Mouse (Mus musculus) heart, adult 2 months (tissue): ENCODE measurements around the gene Rbm24. TPM values are rescaled to one million over a fixed set of nuclear protein-coding genes. Genes with fewer than 3 reads are reported as not detected.

Experiments used
- DNase-seq, 2 experiments: peaks; one replicate each; pipeline ENCODE4 v3.0.0; 2021
- H3K27ac ChIP-seq: fragments of 200-600 bp; 2 replicates; pipeline ENCODE4 v1.8.1; 2022
- H3K27me3 ChIP-seq: fragments of 200-500 bp; 2 replicates; pipeline ENCODE4 v1.6.1; 2012; ENCODE audit warnings: mild to moderate bottlenecking, low read length, inconsistent platforms, mixed read lengths; ENCODE audit not compliant: control insufficient read depth, insufficient read depth
- H3K36me3 ChIP-seq: fragments of 200-500 bp; 2 replicates; pipeline ENCODE4 v1.6.1; 2012; ENCODE audit warnings: low read length, inconsistent platforms; ENCODE audit not compliant: control insufficient read depth, insufficient read depth
- H3K4me1 ChIP-seq: fragments of 200-500 bp; 2 replicates; pipeline ENCODE4 v1.6.1; 2011; ENCODE audit warnings: low read length; ENCODE audit not compliant: control insufficient read depth, insufficient read depth
- H3K4me3 ChIP-seq: fragments of 200-600 bp; 2 replicates; pipeline ENCODE4 v1.8.1; 2022
- H3K79me2 ChIP-seq: fragments of 200-500 bp; replicated peaks from 2 replicates; pipeline ENCODE4 v1.6.1; 2012; ENCODE audit warnings: mild to moderate bottlenecking, inconsistent platforms, low read length, moderate library complexity, mixed read lengths; ENCODE audit not compliant: control insufficient read depth, insufficient read depth
- H3K9ac ChIP-seq: fragments of 200-500 bp; 2 replicates; pipeline ENCODE4 v1.6.1; 2012; ENCODE audit warnings: low read depth, mild to moderate bottlenecking, control low read depth, inconsistent platforms, low read length, mixed read lengths
- CTCF ChIP-seq: fragments of 200-600 bp; IDR thresholded peaks from 2 replicates; pipeline ENCODE4 v1.8.1; 2022; ENCODE audit warnings: antibody characterized with exemption, mild to moderate bottlenecking, moderate library complexity
- EP300 ChIP-seq: fragments of 200-500 bp; IDR thresholded peaks from 2 replicates; pipeline ENCODE4 v1.6.1; 2011; ENCODE audit warnings: low read depth, low read length, control low read depth; ENCODE audit not compliant: insufficient read depth
- POLR2A ChIP-seq: fragments of 200-500 bp; IDR thresholded peaks from 2 replicates; pipeline ENCODE4 v1.6.1; 2011; ENCODE audit warnings: mild to moderate bottlenecking, low read depth, low read length, control low read depth; ENCODE audit not compliant: insufficient read depth
- WGBS: fragments of 180-500 bp; shearing (Covaris S2); methylation state at CpG from one replicate; pipeline ENCODE4 v1.1.7; 2018; 5-methylcytosine and 5-hydroxymethylcytosine counted together
- intact Hi-C: fragments of 180-260 bp; cut with DNase I; formaldehyde crosslinking; loops from one replicate; pipeline ENCODE4 v1.15.1; 2025
- polyA plus RNA-seq: library from polyadenylated mRNA; depleted of rRNA; stranded (reverse); fragments of >200 nt; gene quantifications from 2 replicates; pipeline ENCODE4 v1.2.3, GENCODE M21; 2012
- total RNA-seq, 2 experiments: library from RNA; stranded (reverse); gene quantifications; 2 replicates each; pipeline ENCODE4 v1.2.3; 2021

Gene Rbm24
- total and polyA plus RNA-seq, 3 experiments = 176 to 252 (median 182) TPM

GRCm38 (mm10) chr13:46438960-46439359 lies 20.7 kb downstream of the Rbm24 start:
- no peak for TF ChIP-seq POLR2A
- no peak for TF ChIP-seq CTCF
- no peaks in the 10 kb centered on the region for H3K79me2 ChIP-seq
- no peak for DNase-seq
- H3K4me3 ChIP-seq = no peak overlapping the region
- H3K9ac ChIP-seq = no peak overlapping the region
- intact Hi-C loops = no loop called here
- no peak overlapping the region for H3K27ac ChIP-seq
- H3K27me3 ChIP-seq = no peaks in the 10 kb centered on the region
- H3K4me1 ChIP-seq = no peaks in the 10 kb centered on the region
- H3K36me3 ChIP-seq = no peaks in the 10 kb centered on the region
- WGBS = 71% methylated on average over 6 of the region's 6 CpGs

DNA sequence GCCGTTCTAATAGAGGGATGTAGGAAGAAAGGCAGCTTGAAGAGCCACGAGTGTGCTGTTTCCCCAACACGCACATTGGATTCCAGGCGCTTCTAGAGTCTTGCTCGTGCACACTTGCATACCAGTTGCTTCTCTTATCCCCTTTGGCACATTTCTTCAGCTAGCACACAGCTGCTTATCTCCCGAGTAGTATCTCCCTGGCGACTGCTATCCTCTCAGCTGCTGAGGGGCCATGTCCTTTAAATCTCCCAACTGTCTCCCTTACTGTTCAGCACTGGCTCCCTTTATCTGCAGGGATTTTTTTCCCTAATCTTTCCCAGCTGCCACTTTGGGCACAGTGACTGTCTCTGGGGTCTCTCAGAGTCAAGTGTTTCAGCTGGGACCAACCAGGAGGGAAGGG lies 25.8 kb downstream of the Rbm24 start:
- intact Hi-C loops = no loop called here
- Histone ChIP-seq H3K4me3 (no peak overlapping the region), H3K36me3 (no peaks in the 10 kb centered on the region), H3K9ac (no peak overlapping the region), H3K27me3 (no peaks in the 10 kb centered on the region), H3K4me1 (no peaks in the 10 kb centered on the region), H3K79me2 (no peaks in the 10 kb centered on the region), H3K27ac (no peak overlapping the region)
- 33% methylated on average over 7 of the region's 7 CpGs for WGBS
- DNase-seq = no peak
- TF ChIP-seq EP300 = no peak
- no peak for TF ChIP-seq POLR2A
- no peak for TF ChIP-seq CTCF

GRCm38 (mm10) chr13:46446062-46446461 lies 27.8 kb downstream of the Rbm24 start:
- H3K4me3 ChIP-seq = no peak overlapping the region
- no peaks in the 10 kb centered on the region for H3K36me3 ChIP-seq
- no peak for DNase-seq
- no peaks in the 10 kb centered on the region for H3K27me3 ChIP-seq
- no peak overlapping the region for H3K9ac ChIP-seq
- no peaks in the 10 kb centered on the region for H3K79me2 ChIP-seq
- no peak overlapping the region for H3K27ac ChIP-seq
- no peak for TF ChIP-seq CTCF
- no peak for TF ChIP-seq POLR2A
- no peak for TF ChIP-seq EP300
- H3K4me1 ChIP-seq = no peaks in the 10 kb centered on the region
- 85% methylated on average over 6 of the region's 6 CpGs for WGBS
- intact Hi-C loops = no loop called here

DNA sequence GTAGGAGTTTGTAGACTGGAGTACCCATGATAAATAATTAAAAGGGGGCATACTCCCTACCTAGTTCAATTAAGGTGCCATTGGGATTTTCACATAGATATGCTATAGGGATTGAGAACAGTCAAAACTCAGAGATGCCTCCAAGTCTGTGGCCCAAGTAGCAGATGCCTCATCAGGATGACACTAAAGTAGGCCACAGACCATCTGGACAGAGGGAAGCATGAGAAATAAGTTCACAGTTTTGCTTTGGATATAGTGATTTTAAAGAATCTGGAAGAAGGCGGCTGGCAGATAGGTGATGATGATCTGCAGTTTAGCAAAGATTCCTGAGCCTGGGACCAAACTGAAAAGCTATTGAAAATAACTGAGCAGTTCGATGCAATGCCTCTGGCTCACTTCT lies 30.0 kb downstream of the Rbm24 start:
- Histone ChIP-seq H3K36me3 (no peaks in the 10 kb centered on the region), H3K4me3 (no peak overlapping the region), H3K4me1 (no peaks in the 10 kb centered on the region), H3K9ac (no peak overlapping the region), H3K27ac (no peak overlapping the region), H3K27me3 (no peaks in the 10 kb centered on the region), H3K79me2 (no peaks in the 10 kb centered on the region)
- no peak for TF ChIP-seq EP300
- no peak for TF ChIP-seq POLR2A
- no peak for TF ChIP-seq CTCF
- DNase-seq = no peak
- 48% methylated on average over 2 of the region's 2 CpGs for WGBS
- intact Hi-C loops = no loop called here

GRCm38 (mm10) chr13:46449955-46450354 lies 31.7 kb downstream of the Rbm24 start:
- Histone ChIP-seq H3K27me3 (no peaks in the 10 kb centered on the region), H3K4me1 (no peaks in the 10 kb centered on the region), H3K9ac (no peak overlapping the region), H3K79me2 (no peaks in the 10 kb centered on the region), H3K36me3 (no peaks in the 10 kb centered on the region), H3K4me3 (no peak overlapping the region), H3K27ac (no peak overlapping the region)
- no peak for DNase-seq
- TF ChIP-seq CTCF = no peak
- TF ChIP-seq POLR2A = no peak
- no peak for TF ChIP-seq EP300
- intact Hi-C loops = no loop called here
- WGBS = 73% methylated on average over 4 of the region's 4 CpGs

GRCm38 (mm10) chr13:46450623-46451022 lies 32.4 kb downstream of the Rbm24 start:
- intact Hi-C loops = no loop called here
- Histone ChIP-seq H3K9ac (no peak overlapping the region), H3K79me2 (no peaks in the 10 kb centered on the region), H3K36me3 (no peaks in the 10 kb centered on the region), H3K27me3 (no peaks in the 10 kb centered on the region), H3K4me1 (no peaks in the 10 kb centered on the region), H3K27ac (no peak overlapping the region), H3K4me3 (no peak overlapping the region)
- WGBS = 79% methylated on average over 7 of the region's 7 CpGs
- TF ChIP-seq CTCF (no peak), EP300 (no peak), POLR2A (no peak)
- no peak for DNase-seq

- no peaks in the 10 kb centered on the region for H3K27me3 ChIP-seq
- no peak overlapping the region for H3K4me3 ChIP-seq
- TF ChIP-seq CTCF (no peak), POLR2A (no peak), EP300 (no peak)
- 65% methylated on average over 3 of the region's 3 CpGs for WGBS
- no peaks in the 10 kb centered on the region for H3K4me1 ChIP-seq
- H3K27ac ChIP-seq = no peak overlapping the region
- H3K36me3 ChIP-seq = no peaks in the 10 kb centered on the region
- intact Hi-C loops = no loop called here
- H3K9ac ChIP-seq = no peak overlapping the region
- DNase-seq = no peak
- H3K79me2 ChIP-seq = no peaks in the 10 kb centered on the region
These were observed 33.3 kb downstream of the Rbm24 start for GRCm38 (mm10) chr13:46451548-46451947.
